Mouse (Mus musculus) right cerebral cortex, adult 18-20 months (tissue): ENCODE measurements around the gene Igdcc3.
"Not testable (repeated sequence)": the region's sequence is repeated elsewhere in the genome, so short reads cannot be mapped to it uniquely, and the experiment has no call there.

ENCODE experiments used
- DNase-seq: peaks from one replicate; pipeline ENCODE4 v3.0.0; 2022; ENCODE audit warnings: mixed read lengths

The Igdcc3 gene

DNA sequence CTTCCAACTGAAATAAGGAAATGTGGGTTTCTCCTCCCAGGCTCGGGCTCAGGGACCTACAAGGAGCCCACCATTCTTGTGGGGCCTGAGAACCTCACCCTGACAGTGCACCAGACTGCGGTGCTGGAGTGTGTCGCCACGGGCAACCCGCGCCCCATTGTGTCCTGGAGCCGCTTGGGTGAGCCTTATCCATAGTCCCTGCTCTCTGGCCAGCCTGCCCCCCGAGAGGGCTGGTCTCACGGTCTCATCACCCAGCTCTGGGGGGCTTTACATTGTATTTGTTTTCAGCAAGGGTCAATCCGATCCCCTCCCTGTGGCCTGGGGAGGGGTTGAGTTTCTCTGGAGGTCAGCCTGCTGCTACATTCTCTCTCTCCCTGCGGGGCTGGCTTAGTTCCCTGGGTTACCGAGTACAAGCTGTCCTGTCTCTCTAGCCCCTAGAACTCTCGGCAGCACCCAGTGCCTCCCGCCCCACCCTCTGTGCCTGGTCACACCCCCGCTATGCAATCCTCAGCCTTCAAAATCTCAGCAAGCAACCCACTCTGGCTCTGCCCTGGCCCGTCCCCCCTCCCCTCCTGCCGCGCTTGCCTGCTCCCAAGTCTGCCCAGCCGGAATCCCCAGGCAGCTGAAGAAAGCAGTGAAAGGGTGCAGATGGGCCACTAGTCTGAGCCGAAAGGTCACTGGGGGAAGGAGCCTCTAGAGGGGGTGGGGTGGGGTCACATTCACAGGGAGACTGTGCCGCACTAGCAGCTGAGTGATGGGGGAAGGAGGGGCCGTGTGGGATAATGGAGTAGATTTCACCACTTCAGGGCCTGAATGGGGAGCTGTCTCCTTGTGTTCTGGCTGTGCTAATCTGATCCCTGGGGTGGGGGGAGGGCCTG lies 37.6 kb downstream of the Igdcc3 start:
- DNase-seq: no peak

DNA sequence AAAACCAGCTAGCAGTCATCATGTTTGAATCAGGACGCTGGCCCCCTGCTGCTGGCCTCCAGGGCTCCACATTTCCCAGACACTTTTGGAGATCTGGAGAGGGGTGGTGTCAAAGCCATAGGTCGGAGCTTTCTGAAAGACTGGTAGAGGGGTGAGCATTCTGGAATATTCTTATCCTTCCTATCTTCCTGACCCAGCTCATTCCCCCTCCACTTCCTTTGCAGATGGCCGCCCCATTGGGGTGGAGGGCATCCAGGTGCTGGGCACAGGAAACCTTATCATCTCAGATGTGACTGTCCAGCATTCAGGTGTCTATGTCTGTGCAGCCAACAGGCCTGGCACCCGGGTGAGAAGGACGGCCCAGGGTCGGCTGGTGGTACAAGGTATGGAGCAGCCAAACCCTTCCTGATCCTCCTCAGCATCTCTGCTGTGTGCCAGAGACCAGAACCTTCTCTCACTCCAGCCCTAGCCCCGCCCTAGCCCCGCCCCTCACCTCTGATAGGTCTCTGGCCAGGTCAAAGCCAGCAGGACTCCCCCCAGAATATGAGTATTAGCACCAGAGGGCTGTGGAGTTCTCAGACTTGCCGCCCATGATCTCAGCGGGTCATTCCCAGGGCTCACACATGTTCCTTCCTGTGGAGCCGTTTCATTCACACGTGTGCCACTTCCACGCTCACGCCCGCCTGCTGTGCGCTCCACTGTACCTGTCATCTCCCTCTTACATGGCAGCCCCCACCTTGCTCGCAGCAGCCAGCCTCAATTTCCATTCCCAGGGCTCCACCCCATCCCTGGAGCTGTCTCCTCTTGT lies 39.0 kb downstream of the Igdcc3 start:
- DNase-seq: no peak

DNA sequence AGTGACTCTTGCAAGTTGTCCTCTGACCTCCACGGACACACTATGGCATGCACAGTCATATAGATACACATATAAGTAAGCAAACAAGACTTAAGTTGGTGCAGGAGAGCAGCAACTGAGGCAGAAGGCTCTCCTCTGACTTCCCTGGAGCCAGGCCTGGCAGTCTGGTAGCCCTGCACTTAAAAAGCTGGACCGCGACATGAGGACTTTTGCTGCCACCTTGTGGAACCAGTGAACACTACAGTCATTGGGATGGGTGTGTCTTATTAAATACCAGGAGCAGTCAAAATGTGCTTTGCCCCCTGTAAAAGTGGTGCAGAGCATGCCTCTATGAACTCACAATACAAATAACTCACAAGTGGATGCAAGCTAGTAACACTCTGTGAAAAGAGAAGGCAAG lies 47.6 kb downstream of the Igdcc3 start:
- DNase-seq: peak; percentile 73

DNA sequence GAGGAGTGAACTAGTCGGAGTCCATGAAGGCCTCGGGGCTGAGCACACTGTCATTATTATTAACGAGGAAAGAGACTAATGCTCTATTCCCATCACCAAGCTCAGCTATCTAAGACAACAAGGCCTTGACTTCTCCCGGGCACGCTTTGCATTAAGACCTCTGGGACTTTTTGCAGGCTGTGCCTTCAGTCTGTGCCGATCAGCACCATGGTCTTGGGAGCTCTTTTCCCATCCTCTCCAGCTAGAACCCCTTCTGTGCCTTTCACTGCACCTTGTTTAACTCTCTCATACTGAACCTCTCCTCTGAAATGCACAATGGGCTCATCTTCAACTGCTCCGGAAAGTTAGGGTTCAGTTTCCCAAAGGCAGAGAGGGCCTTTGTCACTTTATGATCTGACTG lies 49.3 kb downstream of the Igdcc3 start:
- no peak for DNase-seq

DNA sequence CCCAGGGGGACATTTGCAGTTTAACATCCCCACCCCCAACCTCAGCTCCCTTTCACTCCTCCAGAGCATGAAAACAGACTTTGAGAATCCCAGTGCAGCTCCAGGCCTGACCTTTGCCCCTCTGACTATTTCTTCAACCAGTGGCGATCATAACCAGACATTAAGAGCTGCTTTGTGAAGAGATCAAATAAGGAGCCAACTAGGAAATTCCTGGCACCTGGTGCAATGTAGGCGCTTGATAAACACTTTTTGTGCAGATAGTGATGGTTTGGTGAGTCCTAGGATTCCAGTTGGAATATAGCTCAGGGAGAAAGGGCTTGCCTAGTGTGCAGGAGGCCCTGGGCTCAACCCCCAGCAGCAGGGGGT lies 50.4 kb downstream of the Igdcc3 start:
- no peak for DNase-seq

DNA sequence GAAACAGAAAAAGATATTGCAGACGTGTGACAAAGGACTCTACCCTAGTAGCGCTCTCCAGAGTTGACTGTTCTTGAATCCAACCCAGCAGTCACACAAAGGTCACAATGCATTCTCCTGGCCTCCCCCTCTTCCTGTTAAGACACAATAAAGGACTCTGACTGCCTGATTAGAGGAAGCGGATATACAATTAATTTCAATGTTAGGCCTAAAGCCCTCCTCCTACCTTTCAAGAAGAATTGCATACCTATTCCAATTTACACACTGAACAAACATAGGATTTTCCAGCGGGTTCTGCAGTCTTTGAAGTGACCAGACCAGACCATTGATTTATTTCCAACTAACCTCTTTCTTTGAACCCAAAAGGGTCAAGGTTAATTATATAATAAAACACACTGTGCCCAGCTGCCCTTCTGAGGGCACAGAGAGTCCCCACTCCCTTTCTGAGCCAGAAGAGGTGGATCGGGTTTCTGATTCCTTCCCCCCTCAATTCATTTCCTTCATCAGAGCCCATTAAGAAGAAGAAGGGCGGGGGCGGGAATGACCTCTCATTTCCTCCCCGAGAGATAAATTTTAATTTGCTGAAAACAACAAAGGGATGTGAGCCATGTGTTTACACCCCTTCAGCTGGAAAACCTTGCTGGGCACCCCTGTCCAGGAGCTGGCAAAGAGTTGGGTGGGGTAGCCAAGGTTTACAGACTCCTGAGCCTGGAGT lies 50.9 kb downstream of the Igdcc3 start:
- DNase-seq: no peak

DNA sequence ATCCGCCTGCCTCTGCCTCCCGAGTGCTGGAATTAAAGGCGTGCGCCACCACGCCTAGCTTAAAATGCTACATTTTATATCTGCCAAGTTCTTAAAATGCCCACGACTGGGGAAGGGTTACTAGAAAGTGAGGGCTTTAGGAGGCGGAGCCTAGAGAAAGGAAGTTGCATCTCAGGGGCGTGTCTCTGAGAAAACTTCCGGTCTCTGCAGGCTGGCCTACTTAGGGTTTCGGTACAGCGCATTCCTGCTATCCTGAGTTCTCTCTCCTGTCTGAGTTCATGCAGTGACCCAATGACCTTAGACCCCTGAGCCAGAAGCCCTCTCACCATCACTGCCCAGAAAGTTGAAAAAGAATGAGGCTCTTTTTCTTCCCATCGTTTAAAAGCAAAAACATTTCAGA lies 52.2 kb downstream of the Igdcc3 start:
- DNase-seq: no peak

DNA sequence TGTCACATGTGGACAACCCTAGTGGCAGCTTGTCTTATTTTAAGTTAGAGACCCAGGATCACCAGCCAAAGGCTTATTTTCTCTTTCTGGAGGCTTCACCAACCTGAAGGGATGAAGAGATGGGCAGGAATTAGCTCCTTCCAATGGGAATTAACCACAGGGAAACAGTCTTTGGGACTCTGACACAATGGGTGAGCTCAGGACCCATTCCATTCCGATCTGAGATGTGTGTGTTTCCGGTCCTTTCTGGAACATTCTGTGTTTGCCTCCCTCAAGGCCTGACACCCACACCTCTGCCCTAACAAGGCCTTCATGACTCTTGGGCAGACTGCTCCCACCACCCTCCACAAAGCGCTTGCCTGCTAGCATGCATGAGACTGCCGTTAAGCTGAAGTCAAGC lies 54.1 kb downstream of the Igdcc3 start, which contains the start of gene Parp16:
Parp16 (plus strand) TSS at position 301 of the 400 bp plus-strand sequence.
- no peak for DNase-seq

DNA sequence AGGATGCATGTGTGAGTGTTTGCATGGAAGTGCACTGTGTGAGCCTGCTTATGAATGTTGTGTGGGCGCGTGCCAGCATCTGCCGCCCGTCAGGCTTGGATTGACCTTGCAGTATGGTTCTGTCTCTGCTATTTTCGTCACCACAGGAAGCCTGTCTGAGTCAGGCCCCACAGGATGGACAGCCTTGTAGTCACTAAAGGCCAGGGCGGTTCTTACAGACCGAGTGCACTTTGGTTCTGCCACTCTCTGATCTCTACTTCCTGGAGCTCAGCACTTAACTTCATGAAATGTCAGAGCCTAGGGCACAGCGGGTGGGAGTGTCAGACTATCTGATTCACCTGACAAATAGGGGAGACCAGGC lies 54.6 kb downstream of the Igdcc3 start:
- DNase-seq: no peak

DNA sequence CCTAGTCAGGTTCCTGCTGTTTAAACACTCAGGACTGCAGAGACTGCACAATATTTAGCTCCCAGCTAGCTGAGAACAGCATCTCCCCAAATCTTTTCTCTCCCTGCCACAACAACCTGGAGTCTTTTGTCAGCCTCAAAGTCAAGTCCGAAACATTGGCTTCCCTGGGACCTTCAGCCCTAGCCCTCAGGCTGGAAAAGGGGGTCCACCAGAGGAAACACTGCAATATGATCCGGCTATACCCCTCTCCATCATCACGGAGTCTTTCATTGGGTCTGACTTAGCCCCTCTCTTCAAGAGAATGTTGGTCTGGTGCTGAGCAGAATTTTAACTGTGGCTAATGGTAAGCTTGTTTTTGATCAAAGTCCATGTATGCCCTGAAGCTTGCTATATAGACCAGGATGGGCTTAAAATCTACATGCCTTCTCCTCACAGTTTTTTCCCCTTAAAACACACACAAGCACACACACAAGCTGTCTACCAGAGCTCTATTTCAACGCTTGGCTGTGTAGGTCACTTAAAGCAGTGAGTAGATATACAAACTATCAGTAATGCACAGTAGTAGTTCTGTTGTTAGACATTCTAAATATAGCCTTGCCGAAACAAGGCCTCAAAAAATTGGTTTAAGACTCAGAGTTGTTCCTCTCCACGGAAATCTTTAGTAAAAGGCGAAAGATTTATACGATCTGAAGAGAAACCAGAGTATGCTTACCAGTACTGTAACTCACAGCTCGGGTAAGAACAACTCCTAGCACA lies 55.2 kb downstream of the Igdcc3 start:
- DNase-seq: no peak

DNA sequence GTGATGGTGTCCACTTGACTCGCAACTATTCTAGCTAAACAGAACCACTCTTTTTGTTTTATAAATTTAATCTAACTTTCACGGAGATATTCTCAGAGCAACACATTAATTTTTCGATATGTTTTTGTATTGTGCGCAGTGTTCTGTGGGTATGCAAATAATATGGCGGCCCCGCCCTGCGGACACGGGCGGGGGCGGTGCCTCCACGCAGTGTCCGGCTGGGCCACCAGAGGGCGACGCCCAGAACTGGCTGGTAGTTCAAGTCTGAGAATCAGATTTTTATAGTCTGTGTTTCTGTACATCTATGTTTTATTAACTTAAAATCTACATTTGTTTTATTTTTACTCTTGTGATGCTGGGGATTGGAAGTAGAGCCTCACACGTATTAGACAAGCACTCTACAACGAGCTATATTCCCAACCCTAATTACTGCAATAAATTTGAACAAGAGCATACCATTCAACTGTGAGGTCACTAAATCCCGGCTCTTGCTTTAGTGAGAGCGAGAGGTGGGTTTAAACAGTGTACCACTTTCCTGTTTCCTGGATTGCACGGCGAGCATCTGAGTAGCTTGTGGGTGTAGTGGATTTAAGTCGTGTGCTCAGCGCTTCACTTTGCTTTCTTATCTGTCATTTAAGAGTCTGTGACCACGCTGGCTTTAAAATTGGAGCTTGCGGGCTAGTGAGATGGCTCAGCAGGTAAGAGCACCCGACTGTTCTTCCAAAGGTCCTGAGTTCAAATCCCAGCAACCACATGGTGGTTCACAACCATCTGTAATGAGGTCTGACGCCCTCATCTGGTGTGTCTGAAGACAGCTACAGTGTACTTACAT lies 56.0 kb downstream of the Igdcc3 start:
- peak; percentile 89 for DNase-seq

DNA sequence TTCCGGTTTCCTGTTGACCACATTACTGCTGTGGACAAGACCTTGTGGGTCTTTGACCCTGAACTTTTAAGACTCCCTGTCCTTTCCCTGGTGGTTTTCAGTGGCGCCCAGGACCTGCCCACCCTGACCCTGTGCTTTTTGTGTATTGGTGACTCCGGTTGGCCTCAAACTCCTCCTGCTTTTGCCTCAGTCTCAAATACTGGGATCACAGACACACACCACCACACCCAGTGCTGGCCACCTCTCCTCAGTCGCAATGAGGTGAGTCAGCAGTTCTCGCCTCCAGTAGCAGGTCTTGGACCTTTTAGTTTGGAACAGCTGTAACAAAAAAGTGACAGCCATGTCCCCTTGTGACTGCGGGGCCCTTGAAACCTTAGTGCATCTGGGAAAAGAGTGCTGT lies 56.8 kb downstream of the Igdcc3 start:
- no peak for DNase-seq

DNA sequence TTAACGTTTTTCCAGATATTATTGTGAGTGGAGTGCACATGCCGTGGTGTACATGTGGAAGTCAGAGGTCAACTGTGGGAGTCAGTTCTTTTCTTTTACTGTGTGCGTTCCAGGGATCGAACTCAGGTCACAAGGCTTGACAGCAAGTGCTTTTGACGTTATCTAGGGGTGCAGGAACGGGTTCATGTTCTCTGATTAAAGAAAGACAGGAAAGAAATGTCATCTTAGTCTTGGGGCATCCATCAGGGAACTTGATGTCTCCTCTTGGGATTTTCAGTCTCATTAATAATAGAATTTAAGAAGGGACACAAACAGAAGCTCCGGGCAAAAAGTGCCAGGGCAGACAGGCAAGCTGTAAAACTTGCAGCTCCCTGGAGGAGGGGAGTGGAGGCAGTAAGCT lies 58.7 kb downstream of the Igdcc3 start:
- no peak for DNase-seq

DNA sequence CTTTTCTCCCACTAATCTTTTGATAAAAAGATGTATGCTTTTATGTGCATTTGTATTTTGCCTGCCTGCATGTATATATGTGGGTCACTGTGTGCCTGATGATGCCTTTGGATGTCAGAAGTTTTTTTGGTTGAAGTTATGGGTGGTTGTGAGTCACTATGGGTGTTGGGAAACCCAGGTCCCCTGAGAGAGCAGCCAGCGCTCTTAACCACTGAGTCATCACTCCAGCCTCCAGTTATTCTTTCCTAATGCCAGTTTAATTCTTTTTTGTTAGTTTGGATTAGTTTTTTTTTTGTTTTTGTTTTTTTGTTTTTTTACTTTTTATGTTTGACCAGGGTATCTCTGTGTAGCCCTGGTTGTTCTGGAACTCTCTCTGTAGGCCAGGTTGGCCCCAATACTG lies 59.6 kb downstream of the Igdcc3 start:
- DNase-seq: peak; percentile 40

DNA sequence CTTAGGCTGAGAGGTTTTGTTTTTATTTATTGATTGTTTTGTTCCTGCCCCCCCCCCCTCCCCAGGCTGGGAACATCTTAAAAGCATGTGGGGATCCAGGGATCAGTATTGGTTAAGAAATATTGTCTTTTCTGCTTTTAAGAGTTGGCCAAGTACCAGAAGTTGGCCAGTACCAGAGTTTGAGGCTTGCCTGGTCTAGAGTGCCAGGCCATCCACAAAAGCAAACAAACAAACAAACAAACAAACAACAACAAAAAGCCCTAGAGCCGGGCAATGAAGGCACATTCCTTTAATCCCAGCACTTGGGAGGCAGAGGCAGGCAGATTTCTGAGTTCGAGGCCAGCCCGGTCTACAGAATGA lies 60.0 kb downstream of the Igdcc3 start:
- DNase-seq: no peak

DNA sequence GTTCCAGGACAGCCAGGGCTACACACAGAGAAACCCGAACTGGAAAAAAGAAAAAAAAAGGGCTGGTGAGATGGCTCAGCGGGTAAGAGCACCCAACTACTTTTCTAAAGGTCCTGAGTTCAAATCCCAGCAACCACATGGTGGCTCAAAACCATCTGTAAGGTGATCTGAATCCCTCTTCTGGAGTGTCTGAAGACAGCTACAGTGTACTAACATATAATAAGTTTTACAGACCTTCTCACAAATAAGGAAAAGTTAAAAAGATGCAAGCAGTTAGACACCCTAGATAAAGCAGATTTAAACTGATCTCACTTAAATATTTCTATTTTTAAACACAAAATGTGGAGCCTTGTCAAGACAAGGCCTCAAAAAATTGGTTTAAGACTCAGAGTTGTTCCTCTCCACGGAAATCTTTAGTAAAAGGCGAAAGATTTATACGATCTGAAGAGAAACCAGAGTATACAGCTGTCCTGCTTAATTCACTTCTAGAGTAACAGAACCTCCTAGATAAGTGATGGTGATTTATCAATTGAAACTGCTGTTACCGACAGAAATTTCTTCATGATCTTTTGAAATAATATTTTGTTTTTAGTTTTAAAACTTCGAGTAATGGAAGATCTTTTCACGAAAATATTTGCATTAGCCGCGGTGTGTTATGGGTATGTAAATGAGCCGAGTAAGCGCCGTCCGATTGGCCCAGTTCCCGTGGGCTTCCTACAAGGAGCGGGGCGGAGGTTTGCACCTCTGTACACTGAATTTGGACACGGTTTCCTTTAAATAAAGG lies 60.6 kb downstream of the Igdcc3 start:
- peak; percentile 81 for DNase-seq

DNA sequence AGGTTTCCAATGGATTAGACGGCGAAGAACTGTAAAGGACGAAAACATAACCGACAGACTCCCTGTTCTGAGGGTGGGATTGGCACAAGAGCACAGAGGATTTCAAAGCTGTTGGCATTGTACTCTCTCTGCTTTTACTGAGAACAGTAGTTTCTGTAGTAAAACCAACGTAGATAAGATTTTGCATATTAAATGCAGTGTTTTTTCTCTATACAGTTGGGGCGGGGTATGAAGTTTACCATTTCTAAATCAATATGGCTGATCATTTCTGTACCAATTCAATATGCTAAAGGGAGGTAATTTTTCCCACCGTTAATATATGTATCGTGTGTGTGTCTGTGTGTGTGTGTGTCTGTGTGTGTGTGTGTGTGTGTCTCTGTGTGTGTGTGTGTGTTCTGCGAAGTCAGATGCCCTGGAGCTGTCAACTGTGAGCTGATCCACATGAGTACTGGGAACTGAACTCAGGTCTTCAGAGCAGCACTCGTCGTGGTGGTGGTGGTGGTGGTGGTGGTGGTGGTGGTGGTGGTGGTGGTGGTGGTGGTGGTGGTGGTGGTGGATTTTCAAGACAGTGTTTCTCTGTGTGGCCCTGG lies 61.3 kb downstream of the Igdcc3 start:
- no peak for DNase-seq

DNA sequence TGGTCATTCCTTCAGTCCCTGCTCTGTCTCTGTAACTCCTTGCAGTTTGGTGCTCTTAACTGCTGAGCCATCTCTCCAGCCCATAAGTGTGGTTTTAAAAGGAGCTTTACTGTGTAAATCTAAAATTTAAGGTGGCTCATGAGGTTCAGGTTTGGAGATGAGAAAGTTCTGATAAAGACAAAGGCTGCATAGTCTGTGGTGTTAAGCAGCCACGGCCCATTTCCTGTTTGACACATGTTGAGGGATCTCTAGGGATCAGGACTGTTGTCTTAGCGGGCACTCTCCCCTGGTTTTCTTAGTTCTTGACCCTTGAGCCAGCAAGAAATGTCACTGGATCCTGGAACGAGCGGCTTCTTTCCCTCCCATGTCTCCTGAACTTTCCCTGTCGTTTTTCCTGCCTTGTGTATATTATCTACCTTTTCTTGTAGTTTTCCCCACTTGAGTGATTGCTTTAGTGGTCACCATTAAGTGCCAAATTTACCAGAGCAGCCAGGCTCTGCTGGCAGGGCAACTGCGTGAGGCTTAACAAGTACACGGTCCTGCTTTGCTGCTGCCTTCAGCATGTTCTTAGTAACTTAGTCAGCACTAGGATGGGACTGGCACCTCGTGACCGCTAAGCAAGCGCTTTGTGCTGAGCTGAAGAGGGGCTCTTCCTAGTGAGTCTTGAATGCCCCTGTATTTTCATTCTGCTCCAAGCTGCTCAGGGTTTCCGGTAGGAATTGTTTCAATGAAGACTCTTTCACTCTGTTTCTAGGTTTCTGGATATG lies 64.2 kb downstream of the Igdcc3 start:
- no peak for DNase-seq

DNA sequence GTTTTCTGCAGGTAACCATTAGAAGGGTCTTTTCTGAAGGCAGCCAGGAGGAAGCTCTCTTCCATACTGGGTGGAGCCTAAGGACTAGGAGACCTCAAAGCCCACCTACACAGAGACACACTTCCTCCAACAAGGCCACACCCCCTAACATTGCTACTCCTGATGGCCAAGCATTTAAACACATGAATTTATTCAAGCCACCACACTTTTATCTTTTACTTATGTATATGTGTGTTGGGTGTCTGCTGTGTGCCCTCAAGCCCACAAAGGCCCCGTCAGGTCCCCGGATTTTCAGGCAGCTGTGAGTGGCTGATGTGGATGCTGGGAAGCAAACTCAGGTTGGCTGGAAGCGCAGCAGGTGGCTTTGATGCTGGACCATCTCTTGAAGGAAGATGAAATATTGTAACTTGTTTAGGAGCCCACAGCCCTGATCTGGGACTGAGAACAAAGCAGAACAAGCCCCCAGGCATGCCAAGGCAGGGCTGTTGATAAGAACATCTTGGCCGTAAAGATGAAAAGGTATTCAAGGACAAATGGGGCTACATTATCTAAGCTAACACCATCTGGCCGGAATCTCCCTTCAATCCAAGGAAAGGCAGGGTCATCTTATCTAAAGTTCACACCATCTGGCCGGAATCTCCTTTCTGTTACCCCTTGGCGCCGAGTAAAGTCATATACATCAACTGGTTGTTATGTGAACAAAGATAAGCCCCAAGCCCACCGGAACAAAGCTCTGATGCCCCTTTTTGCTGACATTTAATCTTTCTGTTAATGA lies 66.2 kb downstream of the Igdcc3 start:
- DNase-seq: not testable (repeated sequence)
